Mouse (Mus musculus): ENCODE results near the gene Kif26b.

GRCm38 (mm10) chr1:178544585-178544984 lies 15.7 kb downstream of the Kif26b start:
- TF ChIP-seq POLR2A (IDR thresholded peaks at IDR 0.05; ENCODE audit: borderline replicate concordance, insufficient read depth, low read length) (no peak), CTCF (IDR thresholded peaks at IDR 0.05; ENCODE audit: borderline replicate concordance, insufficient read depth, low read depth, low read length) (no peak)

Measured in cerebellum, adult 2 months (tissue).